Mouse (Mus musculus): ENCODE data around the gene Fscn3.

Gene Fscn3

GRCm38 (mm10) chr6:28428290-28428689 lies 701 bp downstream of the Fscn3 start, which contains the start of gene Gcc1:
TSS of gene Gcc1 (minus strand) at chr6:28428390.
- no peak for DNase-seq

- DNase-seq: no peak
Observed at GRCm38 (mm10) chr6:28429870-28430269, 2.3 kb downstream of the Fscn3 start.

- DNase-seq: peak; percentile 9
Observed at GRCm38 (mm10) chr6:28430795-28431537, 3.4 kb downstream of the Fscn3 start.

- no peak for DNase-seq
Observed at GRCm38 (mm10) chr6:28431538-28431855, 3.9 kb downstream of the Fscn3 start.

GRCm38 (mm10) chr6:28447937-28448336 lies 20.3 kb downstream of the Fscn3 start:
- no peak for DNase-seq

- DNase-seq: no peak
Observed at GRCm38 (mm10) chr6:28449253-28449652, 21.7 kb downstream of the Fscn3 start, which contains the start of gene Pax4. TSS of gene Pax4 (minus strand) at chr6:28449353.

- no peak for DNase-seq
Observed at GRCm38 (mm10) chr6:28450481-28450880, 22.9 kb downstream of the Fscn3 start.

- DNase-seq: no peak
Observed at GRCm38 (mm10) chr6:28450977-28451376, 23.4 kb downstream of the Fscn3 start.

GRCm38 (mm10) chr6:28459221-28459668 lies 31.7 kb downstream of the Fscn3 start:
- no peak for DNase-seq

- DNase-seq: peak; percentile 68
Observed at GRCm38 (mm10) chr6:28460534-28460933, 32.9 kb downstream of the Fscn3 start.

- DNase-seq: no peak
Observed at GRCm38 (mm10) chr6:28464630-28465029, 37.0 kb downstream of the Fscn3 start.

- no peak for DNase-seq
Observed at GRCm38 (mm10) chr6:28470017-28470602, 42.5 kb downstream of the Fscn3 start.

- DNase-seq: no peak
Observed at GRCm38 (mm10) chr6:28470621-28471020, 43.0 kb downstream of the Fscn3 start.

GRCm38 (mm10) chr6:28471284-28472035 lies 43.9 kb downstream of the Fscn3 start:
- DNase-seq: no peak

- DNase-seq: no peak
Observed at GRCm38 (mm10) chr6:28474211-28474610, 46.6 kb downstream of the Fscn3 start.

GRCm38 (mm10) chr6:28474839-28475238 lies 47.2 kb downstream of the Fscn3 start, which contains the start of gene Snd1:
TSS of gene Snd1 (plus strand) at chr6:28475139.
- DNase-seq: no peak

- DNase-seq: peak; percentile 96
Observed at GRCm38 (mm10) chr6:28479865-28480751, 52.5 kb downstream of the Fscn3 start.

- no peak for DNase-seq
Observed at GRCm38 (mm10) chr6:28480752-28481492, 53.3 kb downstream of the Fscn3 start.

GRCm38 (mm10) chr6:28482711-28483315 lies 55.2 kb downstream of the Fscn3 start:
- DNase-seq: no peak

GRCm38 (mm10) chr6:28486008-28486407 lies 58.4 kb downstream of the Fscn3 start:
- no peak for DNase-seq

GRCm38 (mm10) chr6:28486471-28486870 lies 58.9 kb downstream of the Fscn3 start:
- DNase-seq: no peak
